ENCODE assay signal across 30 mouse cellular contexts in genomic region chr14:34107594-34107993, GRCm38 (mm10). TPM values are rescaled to one million over a fixed set of nuclear protein-coding genes. Genes with fewer than 3 reads are reported as not detected.
DNase-seq lines count a peak whose midpoint lies in the region; ATAC-seq and TF ChIP-seq lines count a peak whose summit lies in the region.
"Had no signal": no experiment of that assay in that cellular context is flagged by ENCODE, and none has a peak within 500 bp of the region (broad histone marks: within the 10 kb centered on the region; RNA-seq: fewer than 3 reads in every experiment).

No protein-coding gene starts in this region.

- H3K27me3 ChIP-seq in heart, embryonic 10.5 days (ENCODE audit: insufficient read depth, poor library complexity, severe bottlenecking), result no peaks in the 10 kb centered on the region
- H3K27me3 ChIP-seq in CH12.LX (replicated peaks), result no peaks in the 10 kb centered on the region
- H3K27me3 ChIP-seq in cerebellum, adult 2 months (ENCODE audit: control insufficient read depth, insufficient read depth, low read length), result no peaks in the 10 kb centered on the region
- H3K27me3 ChIP-seq: embryonic facial prominence, embryonic 12.5 days; forebrain, embryonic 13.5 days; forebrain, embryonic 15.5 days had no signal

- H3K27ac ChIP-seq in heart, embryonic 10.5 days, result no peak overlapping the region
- no peak overlapping the region for H3K27ac ChIP-seq in CH12.LX (ENCODE audit: insufficient read depth, low read depth)
- H3K27ac ChIP-seq in cerebellum, adult 2 months (ENCODE audit: insufficient read depth, low read length), result no peak overlapping the region
- H3K27ac ChIP-seq: embryonic facial prominence, embryonic 10.5 days; embryonic facial prominence, embryonic 12.5 days; forebrain, embryonic 13.5 days; forebrain, embryonic 15.5 days had no signal

- in situ Hi-C loops in CH12.LX (cut with MboI; ENCODE audit: low pct_ligation_motif_present, low pct_unique_long_range_greater_than_20kb, low sequenced_read_pairs), result loop anchor here (5.0 kb wide), 1 partner anchor 90 kb away; no protein-coding TSS in a partner anchor

- H3K4me2 ChIP-seq in CH12.LX (ENCODE audit: insufficient read depth, low read depth, poor library complexity, severe bottlenecking), result 0 out of 2 replicates have a peak overlapping the region, but pooled peaks have one; percentile 42
- H3K4me2 ChIP-seq: embryonic facial prominence, embryonic 12.5 days; forebrain, embryonic 13.5 days; forebrain, embryonic 15.5 days had no signal

- H3K9me3 ChIP-seq in heart, embryonic 10.5 days, result no peaks in the 10 kb centered on the region
- H3K9me3 ChIP-seq in CH12.LX (replicated peaks; ENCODE audit: low read length), result no peaks in the 10 kb centered on the region
- H3K9me3 ChIP-seq: embryonic facial prominence, embryonic 10.5 days; embryonic facial prominence, embryonic 12.5 days; forebrain, embryonic 13.5 days; forebrain, embryonic 15.5 days had no signal

- no peak for TF ChIP-seq POLR2A in CH12.LX (IDR thresholded peaks at IDR 0.05; ENCODE audit: low read depth, low read length)
- TF ChIP-seq POLR2A in cerebellum, adult 2 months (IDR thresholded peaks at IDR 0.05; ENCODE audit: borderline replicate concordance, insufficient read depth, low read length), result no peak

- no peak for TF ChIP-seq CTCF in CH12.LX (conservative IDR thresholded peaks at IDR 0.05 in 1 of 2, IDR thresholded peaks at IDR 0.05 in 1 of 2; ENCODE audit: low read depth in 2 of 2, low read length in 2 of 2)
- no peak for TF ChIP-seq CTCF in cerebellum, adult 2 months (IDR thresholded peaks at IDR 0.05; ENCODE audit: borderline replicate concordance, insufficient read depth, low read depth, low read length)

- peaks cover 16% of the 10 kb centered on the region for H3K4me1 ChIP-seq in heart, embryonic 10.5 days
- H3K4me1 ChIP-seq in CH12.LX (ENCODE audit: control insufficient read depth in 1 of 2, insufficient read depth in 2 of 2), result peaks cover 0 to 16% of the 10 kb centered on the region in 2 experiments; a peak in 3 of 4 replicates
- no peaks in the 10 kb centered on the region for H3K4me1 ChIP-seq in cerebellum, adult 2 months (ENCODE audit: control insufficient read depth, insufficient read depth, low read length)
- H3K4me1 ChIP-seq: embryonic facial prominence, embryonic 10.5 days; embryonic facial prominence, embryonic 12.5 days; forebrain, embryonic 13.5 days; forebrain, embryonic 15.5 days had no signal

- no peak overlapping the region for H3K9ac ChIP-seq in CH12.LX (ENCODE audit: insufficient read depth, low read depth)
- H3K9ac ChIP-seq: embryonic facial prominence, embryonic 12.5 days; forebrain, embryonic 13.5 days; forebrain, embryonic 15.5 days; forebrain, postnatal 0 days had no signal

- H3K36me3 ChIP-seq in heart, embryonic 10.5 days, result no peaks in the 10 kb centered on the region
- H3K36me3 ChIP-seq in CH12.LX (replicated peaks in 1 of 2; ENCODE audit: control insufficient read depth in 1 of 2, insufficient read depth in 1 of 2, low read length in 1 of 2), result no peaks in the 10 kb centered on the region
- H3K36me3 ChIP-seq: embryonic facial prominence, embryonic 10.5 days; embryonic facial prominence, embryonic 12.5 days; forebrain, embryonic 15.5 days had no signal

- 70% methylated on average over 4 of the region's 4 CpGs for WGBS in heart, embryonic 10.5 days
- WGBS in cerebellum, adult 2 months, result 90% methylated on average over 4 of the region's 4 CpGs

- DNase-seq in heart, embryonic 10.5 days (ENCODE audit: low spot score), result peak; percentile 24
- no peak for DNase-seq in heart, postnatal 4 days
- DNase-seq in CH12.LX (ENCODE audit: extremely low read depth), result no peak
- DNase-seq in cerebellum, postnatal 14 days, result no peak
- DNase-seq in left cerebral cortex, postnatal 25 days (ENCODE audit: low spot score in 2 of 2), result no peak
- DNase-seq in cerebellum, adult 2 months, result no peak
- DNase-seq: adrenal gland, adult 2 months; adrenal gland, postnatal 10 days; adrenal gland, postnatal 25 days; B cell, adult 2 months; cerebellum, adult 11 months; cerebellum, adult 18-20 months; cerebellum, adult 9-10 months; cerebellum, postnatal 10 days; cerebellum, postnatal 36 days; forebrain, postnatal 0 days had no signal

- no peak for TF ChIP-seq EP300 in CH12.LX (IDR thresholded peaks at IDR 0.05; ENCODE audit: low read length)

- intact Hi-C loops in left cerebral cortex, postnatal 25 days (cut with DNase I), result no loop called here

- H3K4me3 ChIP-seq in heart, embryonic 10.5 days, result no peak overlapping the region
- no peak overlapping the region for H3K4me3 ChIP-seq in CH12.LX (replicated peaks in 1 of 3; ENCODE audit: low read depth in 2 of 3, low read length in 2 of 3, poor library complexity in 1 of 3)
- no peak overlapping the region for H3K4me3 ChIP-seq in cerebellum, adult 2 months (replicated peaks; ENCODE audit: insufficient read depth, low read depth, low read length)
- H3K4me3 ChIP-seq: embryonic facial prominence, embryonic 10.5 days; embryonic facial prominence, embryonic 12.5 days; forebrain, embryonic 13.5 days; forebrain, embryonic 15.5 days had no signal

- no peaks in the 10 kb centered on the region for H3K79me2 ChIP-seq in CH12.LX (replicated peaks; ENCODE audit: control insufficient read depth, extremely low read depth, insufficient read depth, poor library complexity, severe bottlenecking)

- no peak for TF ChIP-seq RAD21 in CH12.LX (IDR thresholded peaks at IDR 0.05; ENCODE audit: low read depth, low read length)

- ATAC-seq in granulocyte monocyte progenitor cell, adult 5-6 weeks (replicated peaks; ENCODE audit: poor library complexity, severe bottlenecking), result peak; percentile 52
- ATAC-seq in megakaryocyte progenitor cell, adult 5-6 weeks (replicated peaks; ENCODE audit: poor library complexity), result peak; percentile 57
- ATAC-seq: CD4-positive, CD25-positive, alpha-beta regulatory T cell, adult 4 months; forebrain, embryonic 13.5 days; forebrain, embryonic 15.5 days; forebrain, postnatal 0 days had no signal

- dilution Hi-C loops in CH12.LX (cut with MboI; ENCODE audit: extremely low pct_ligation_motif_present, extremely low pct_unique_long_range_greater_than_20kb, low sequenced_read_pairs), result no loop called here

TF ChIP-seq in CH12.LX, 34 proteins besides CTCF, POLR2A, EP300 and RAD21 (continues in another document):
- TF ChIP-seq NRF1 (IDR thresholded peaks at IDR 0.05; ENCODE audit: low read depth, low read length) (no peak), MXI1 (IDR thresholded peaks at IDR 0.05; ENCODE audit: low read depth, low read length) (no peak), TBP (conservative IDR thresholded peaks at IDR 0.05; ENCODE audit: low read depth, low read length) (no peak), IRF4 (IDR thresholded peaks at IDR 0.05; ENCODE audit: low read depth, low read length) (no peak), MAFK (IDR thresholded peaks at IDR 0.05; ENCODE audit: insufficient replicate concordance, low read length) (no peak)

RNA-seq across cellular contexts. Expression of gene A630023A22Rik, which starts 5.0 kb away (rescaled TPM):
- not detected in 2 replicates for polyA plus RNA-seq in heart, embryonic 10.5 days (2016; fragmentation: Nextera tagmentation; extraction: Ambion mirVana)
- not detected for total RNA-seq in heart, postnatal 4 days (2021)
- total RNA-seq in CH12.LX (2012; rRNA removed), result not detected in 2 replicates
- not detected in 2 replicates for total RNA-seq in CH12.LX (2014; rRNA removed)
- polyA plus RNA-seq in CH12.LX (2012; ENCODE audit: insufficient read length, low read depth), result 0.36 TPM in 1 of 2 replicates, not detected in the other
- not detected in 2 replicates for total RNA-seq in granulocyte monocyte progenitor cell, adult 5-6 weeks (2014; fragmentation: Nextera tagmentation)
- not detected in 2 replicates for total RNA-seq in granulocyte monocyte progenitor cell, adult 5-6 weeks (2017)
- total RNA-seq in megakaryocyte progenitor cell, adult 5-6 weeks (2015), result not detected in 2 replicates
- not detected in 2 replicates for total RNA-seq in megakaryocyte progenitor cell, adult 5-6 weeks (2017)
- total RNA-seq in left cerebral cortex, postnatal 25 days (2021), result not detected
- polyA plus RNA-seq in cerebellum, adult 2 months (2012; rRNA removed), result not detected in 2 replicates
- total RNA-seq: adrenal gland, adult 2 months; adrenal gland, postnatal 10 days; adrenal gland, postnatal 25 days; adrenal gland, postnatal 4 days; ES-E14; forebrain, postnatal 0 days; MEL had no signal
- polyA plus RNA-seq: adrenal gland, adult 2 months; brain, embryonic 14.5 days; CD4-positive, CD25-positive, alpha-beta regulatory T cell, adult 4 months; cortical plate, adult 2 months; embryonic facial prominence, embryonic 10.5 days; embryonic facial prominence, embryonic 12.5 days; embryonic facial prominence, embryonic 14.5 days; forebrain, embryonic 11.5 days; forebrain, embryonic 13.5 days; forebrain, embryonic 15.5 days; forebrain, postnatal 0 days had no signal

RNA-seq across cellular contexts. Expression of gene Anxa8, which starts 21.8 kb away (rescaled TPM):
- 0.49 and 0.53 TPM in 2 replicates for polyA plus RNA-seq in heart, embryonic 10.5 days (2016; fragmentation: Nextera tagmentation; extraction: Ambion mirVana)
- 1 to 10 TPM; 2.1 to 3.3 TPM for total RNA-seq in heart, postnatal 4 days (2021)
- total RNA-seq in CH12.LX (2012; rRNA removed), result 1.8 and 2.3 TPM in 2 replicates
- 0.23 and 0.24 TPM in 2 replicates for total RNA-seq in CH12.LX (2014; rRNA removed)
- 0.33 TPM in 1 of 2 replicates, not detected in the other for polyA plus RNA-seq in CH12.LX (2012; ENCODE audit: insufficient read length, low read depth)
- total RNA-seq in granulocyte monocyte progenitor cell, adult 5-6 weeks (2014; fragmentation: Nextera tagmentation), result not detected in 2 replicates
- total RNA-seq in granulocyte monocyte progenitor cell, adult 5-6 weeks (2017), result not detected in 2 replicates
- total RNA-seq in megakaryocyte progenitor cell, adult 5-6 weeks (2015), result not detected in 2 replicates
- total RNA-seq in megakaryocyte progenitor cell, adult 5-6 weeks (2017), result not detected in 2 replicates
- 1 to 10 TPM in 1 of 2 experiments, under 1 TPM in 1; 0.87 to 1.1 TPM for total RNA-seq in left cerebral cortex, postnatal 25 days (2021)
- 0.18 and 0.49 TPM in 2 replicates for polyA plus RNA-seq in cerebellum, adult 2 months (2012; rRNA removed)
- total RNA-seq: MEL had no signal
- polyA plus RNA-seq: CD4-positive, CD25-positive, alpha-beta regulatory T cell, adult 4 months; forebrain, embryonic 13.5 days; forebrain, embryonic 15.5 days had no signal

RNA-seq across cellular contexts. Expression of gene Npy4r, which starts 44.7 kb away (rescaled TPM):
- 0.04 and 0.05 TPM in 2 replicates for polyA plus RNA-seq in heart, embryonic 10.5 days (2016; fragmentation: Nextera tagmentation; extraction: Ambion mirVana)
- not detected for total RNA-seq in heart, postnatal 4 days (2021)
- total RNA-seq in CH12.LX (2012; rRNA removed) (0.04 TPM in 2 replicates), CH12.LX (2014; rRNA removed) (not detected in 2 replicates)
- not detected in 2 replicates for polyA plus RNA-seq in CH12.LX (2012; ENCODE audit: insufficient read length, low read depth)
- not detected in 2 replicates for total RNA-seq in granulocyte monocyte progenitor cell, adult 5-6 weeks (2014; fragmentation: Nextera tagmentation)
- total RNA-seq in granulocyte monocyte progenitor cell, adult 5-6 weeks (2017), result not detected in 2 replicates
- not detected in 2 replicates for total RNA-seq in megakaryocyte progenitor cell, adult 5-6 weeks (2015)
- total RNA-seq in megakaryocyte progenitor cell, adult 5-6 weeks (2017), result not detected in 2 replicates
- not detected for total RNA-seq in left cerebral cortex, postnatal 25 days (2021)
- 0.05 and 0.18 TPM in 2 replicates for polyA plus RNA-seq in cerebellum, adult 2 months (2012; rRNA removed)
- total RNA-seq: MEL had no signal
- polyA plus RNA-seq: CD4-positive, CD25-positive, alpha-beta regulatory T cell, adult 4 months; cortical plate, adult 2 months; embryonic facial prominence, embryonic 10.5 days; embryonic facial prominence, embryonic 14.5 days; forebrain, embryonic 11.5 days had no signal

RNA-seq across cellular contexts. Expression of gene Antxrl, which starts 55.1 kb away (rescaled TPM):
- polyA plus RNA-seq in heart, embryonic 10.5 days (2016; fragmentation: Nextera tagmentation; extraction: Ambion mirVana), result not detected in 2 replicates
- total RNA-seq in heart, postnatal 4 days (2021), result not detected
- not detected in 2 replicates for total RNA-seq in CH12.LX (2012; rRNA removed)
- total RNA-seq in CH12.LX (2014; rRNA removed), result not detected in 2 replicates
- polyA plus RNA-seq in CH12.LX (2012; ENCODE audit: insufficient read length, low read depth), result not detected in 2 replicates
- total RNA-seq in granulocyte monocyte progenitor cell, adult 5-6 weeks (2014; fragmentation: Nextera tagmentation), result not detected in 2 replicates
- not detected in 2 replicates for total RNA-seq in granulocyte monocyte progenitor cell, adult 5-6 weeks (2017)
- total RNA-seq in megakaryocyte progenitor cell, adult 5-6 weeks (2015), result not detected in 2 replicates
- not detected in 2 replicates for total RNA-seq in megakaryocyte progenitor cell, adult 5-6 weeks (2017)
- total RNA-seq in left cerebral cortex, postnatal 25 days (2021), result not detected
- not detected in 2 replicates for polyA plus RNA-seq in cerebellum, adult 2 months (2012; rRNA removed)
- total RNA-seq: adrenal gland, adult 2 months; adrenal gland, postnatal 10 days; adrenal gland, postnatal 25 days; adrenal gland, postnatal 4 days; ES-E14; forebrain, postnatal 0 days; MEL had no signal
- polyA plus RNA-seq: adrenal gland, adult 2 months; brain, embryonic 14.5 days; CD4-positive, CD25-positive, alpha-beta regulatory T cell, adult 4 months; cortical plate, adult 2 months; embryonic facial prominence, embryonic 10.5 days; embryonic facial prominence, embryonic 12.5 days; embryonic facial prominence, embryonic 14.5 days; forebrain, embryonic 11.5 days; forebrain, embryonic 13.5 days; forebrain, embryonic 15.5 days; forebrain, postnatal 0 days had no signal
